Mouse (Mus musculus) heart, postnatal 0 days (tissue): ENCODE data around the gene Phgr1. TPM values are rescaled to one million over a fixed set of nuclear protein-coding genes. Genes with fewer than 3 reads are reported as not detected.
A peak's percentile ranks its signal among the peaks of the same experiment; 100 is the strongest.

ENCODE experiments used
- ATAC-seq: fragments of 200-750 bp; cut with Nextera tagmentation; 2 replicates; pipeline ENCODE4 v1.8.0; 2017; ENCODE audit warnings: low read depth, moderate number of reproducible peaks, moderate library complexity; ENCODE audit not compliant: insufficient read depth
- DNase-seq: peaks from one replicate; pipeline ENCODE4 v3.0.0-alpha.2; 2016; ENCODE audit warnings: low spot score
- H3K27ac ChIP-seq: fragments of 300-500 bp; sonication (generic); 2 replicates; pipeline ENCODE4 v1.5.1; 2014; ENCODE audit warnings: low read depth, mild to moderate bottlenecking
- H3K27me3 ChIP-seq: fragments of 300-500 bp; sonication (generic); 2 replicates; pipeline ENCODE4 v1.6.1; 2014; ENCODE audit warnings: low read length, mixed read lengths; ENCODE audit not compliant: control insufficient read depth, insufficient read depth
- H3K36me3 ChIP-seq: fragments of 300-500 bp; sonication (generic); replicated peaks from 2 replicates; pipeline ENCODE4 v1.6.1; 2014; ENCODE audit warnings: low read length, mixed read lengths; ENCODE audit not compliant: control insufficient read depth, insufficient read depth
- H3K4me1 ChIP-seq: fragments of 300-500 bp; sonication (generic); 2 replicates; pipeline ENCODE4 v1.6.1; 2014; ENCODE audit warnings: antibody characterized with exemption; ENCODE audit not compliant: control insufficient read depth, insufficient read depth
- H3K4me2 ChIP-seq: fragments of 300-500 bp; sonication (generic); 2 replicates; pipeline ENCODE4 v1.6.1; 2014; ENCODE audit warnings: low read depth, mild to moderate bottlenecking, low read length, moderate library complexity
- H3K4me3 ChIP-seq: fragments of 300-500 bp; sonication (generic); 2 replicates; pipeline ENCODE4 v1.5.1; 2014; ENCODE audit warnings: low read depth, low read length
- H3K9ac ChIP-seq: fragments of 300-500 bp; sonication (generic); replicated peaks from 2 replicates; pipeline ENCODE4 v1.6.1; 2014; ENCODE audit warnings: low read depth, low read length, mixed read lengths
- H3K9me3 ChIP-seq: fragments of 300-500 bp; sonication (generic); replicated peaks from 2 replicates; pipeline ENCODE4 v1.6.1; 2016; ENCODE audit warnings: low read length; ENCODE audit not compliant: control insufficient read depth
- CTCF ChIP-seq: IDR thresholded peaks from 2 replicates; pipeline ENCODE4 v1.5.1; 2016; ENCODE audit warnings: antibody characterized with exemption, control low read depth, low read depth
- EP300 ChIP-seq: IDR thresholded peaks from 2 replicates; pipeline ENCODE4 v1.6.1; 2016; ENCODE audit warnings: antibody characterized with exemption, low read depth
- WGBS: fragments of 180-500 bp; shearing (Covaris S2); extraction: QIAGEN DNeasy Blood & Tissue Kit; methylation state at CpG from one replicate; pipeline ENCODE4 v1.1.7; 2014; 5-methylcytosine and 5-hydroxymethylcytosine counted together
- polyA plus RNA-seq: library from polyadenylated mRNA; unstranded; fragments of >200 nt; fragmentation: Nextera tagmentation; extraction: Ambion mirVana; gene quantifications from 2 replicates; pipeline ENCODE4 v1.2.1, GENCODE M21; 2015
- total RNA-seq: library from RNA; depleted of rRNA; stranded (reverse); fragments of >200 nt; gene quantifications from 2 replicates; pipeline ENCODE4 v1.2.3, GENCODE M21; 2014; ENCODE audit warnings: low replicate concordance

Phgr1 gene
- total and polyA plus RNA-seq, 2 experiments from 2014 or later = not detected

DNA sequence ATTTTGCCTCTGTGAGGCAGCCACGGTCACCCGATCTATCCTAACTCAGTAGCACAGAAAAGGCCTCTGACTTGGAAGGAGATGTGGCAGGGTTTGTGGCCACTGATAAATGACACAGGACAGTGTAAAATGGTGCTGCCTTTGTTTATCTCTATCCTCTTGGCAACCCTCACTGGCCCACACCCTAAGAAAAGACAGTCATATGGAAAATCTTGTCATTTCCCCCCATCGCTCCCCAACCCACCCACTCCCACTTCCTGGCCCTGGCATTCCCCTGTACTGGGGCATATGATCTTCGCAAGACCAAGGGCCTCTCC is 19.8 kb upstream of the Phgr1 start:
- H3K27ac ChIP-seq = peak overlapping the region; percentile 87
- ATAC-seq = 0 out of 2 replicates have a peak, but pooled peaks have one; percentile 1

DNA sequence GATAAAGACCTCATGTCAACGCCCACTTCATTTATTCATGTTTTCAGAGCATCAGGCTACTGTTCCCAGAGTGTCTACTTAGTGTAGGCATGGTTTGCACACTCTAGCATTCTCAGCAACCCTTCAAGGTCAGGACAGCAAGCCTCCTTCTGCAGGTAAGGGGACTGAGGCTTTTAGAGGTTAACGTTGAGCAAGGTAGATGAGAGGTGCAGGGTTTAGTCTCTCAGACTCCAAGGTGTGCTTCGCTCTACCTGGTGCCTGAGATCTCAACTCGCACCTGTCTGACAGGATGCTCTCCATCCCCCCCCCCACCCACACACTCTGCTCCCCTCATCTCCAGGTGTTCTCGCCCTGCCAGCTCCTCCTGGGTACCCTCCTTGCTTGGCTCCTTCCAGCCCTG is 18.4 kb upstream of the Phgr1 start:
- peaks cover 24% of the 10 kb centered on the region for H3K36me3 ChIP-seq
- WGBS = 87% methylated on average over 5 of the region's 5 CpGs
- ATAC-seq = no peak

More for the DNA sequence above, 19.8 kb upstream of the Phgr1 start:
- DNase-seq = no peak
- TF ChIP-seq CTCF = no peak
- no peak for TF ChIP-seq EP300
- no peak overlapping the region for H3K4me2 ChIP-seq
- H3K36me3 ChIP-seq = peaks cover 19% of the 10 kb centered on the region
- no peak overlapping the region for H3K4me3 ChIP-seq
- H3K27me3 ChIP-seq = no peaks in the 10 kb centered on the region
- WGBS = 44% methylated on average over 4 of the region's 4 CpGs
- H3K9me3 ChIP-seq = no peaks in the 10 kb centered on the region
- peaks cover 40% of the 10 kb centered on the region for H3K4me1 ChIP-seq
- no peak overlapping the region for H3K9ac ChIP-seq

DNA sequence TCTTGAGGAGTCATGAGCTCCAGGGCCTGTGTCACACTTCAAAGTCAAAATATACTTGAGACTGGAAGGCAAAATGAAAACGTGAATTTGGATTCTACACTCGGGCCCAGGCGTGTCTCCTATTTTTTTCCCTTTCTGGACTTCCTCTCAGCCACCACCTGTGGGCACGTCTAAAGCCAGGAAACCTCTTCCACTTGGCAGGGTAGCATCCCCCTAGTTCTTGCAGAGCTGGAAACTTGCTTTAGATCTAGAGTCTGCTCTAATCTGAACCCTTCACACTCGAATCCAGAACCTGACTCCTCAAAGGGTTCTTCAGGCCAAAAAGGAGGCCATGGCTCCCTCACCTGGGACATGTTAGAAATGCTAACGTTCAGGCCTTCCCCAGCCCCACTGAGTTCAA is 17.2 kb upstream of the Phgr1 start:
- peaks cover 23% of the 10 kb centered on the region for H3K36me3 ChIP-seq
- H3K27me3 ChIP-seq = no peaks in the 10 kb centered on the region
- no peak overlapping the region for H3K9ac ChIP-seq
- TF ChIP-seq EP300 (no peak), CTCF (no peak)
- no peak overlapping the region for H3K4me3 ChIP-seq
- no peak overlapping the region for H3K27ac ChIP-seq
- no peak overlapping the region for H3K4me2 ChIP-seq
- peaks cover 26% of the 10 kb centered on the region for H3K4me1 ChIP-seq
- WGBS = 85% methylated on average over 6 of the region's 6 CpGs
- no peaks in the 10 kb centered on the region for H3K9me3 ChIP-seq
- DNase-seq (no peak), ATAC-seq (no peak)

More for the DNA sequence above, 18.4 kb upstream of the Phgr1 start:
- no peak for DNase-seq
- Histone ChIP-seq H3K9me3 (no peaks in the 10 kb centered on the region), H3K4me3 (no peak overlapping the region), H3K27ac (no peak overlapping the region), H3K9ac (no peak overlapping the region), H3K27me3 (no peaks in the 10 kb centered on the region), H3K4me1 (peaks cover 27% of the 10 kb centered on the region), H3K4me2 (no peak overlapping the region)
- TF ChIP-seq EP300 (no peak), CTCF (no peak)

DNA sequence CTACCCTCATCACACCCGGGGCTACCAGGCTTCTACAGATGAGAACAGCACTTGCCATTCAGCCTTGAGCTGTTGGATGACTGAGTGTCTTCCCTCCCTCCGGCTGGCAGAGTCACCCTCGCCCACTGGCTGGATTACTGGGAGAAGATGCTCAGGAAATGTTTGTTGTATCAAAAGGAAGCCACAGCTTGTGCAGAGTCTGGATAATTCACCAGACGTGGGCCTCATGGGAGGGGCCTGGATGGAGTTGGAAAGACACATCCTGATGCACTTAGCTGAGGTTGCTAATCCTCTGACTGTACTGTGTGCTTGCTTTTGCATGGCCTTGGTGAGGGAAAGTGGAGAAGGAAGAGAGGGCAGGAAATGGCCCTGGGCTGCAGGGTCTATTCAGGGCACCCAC is 16.5 kb upstream of the Phgr1 start:
- Histone ChIP-seq H3K9ac (no peak overlapping the region), H3K4me2 (no peak overlapping the region), H3K4me1 (peaks cover 24% of the 10 kb centered on the region), H3K36me3 (peaks cover 23% of the 10 kb centered on the region), H3K9me3 (no peaks in the 10 kb centered on the region), H3K27ac (no peak overlapping the region), H3K4me3 (no peak overlapping the region), H3K27me3 (no peaks in the 10 kb centered on the region)
- TF ChIP-seq CTCF = no peak
- no peak for TF ChIP-seq EP300
- WGBS = 69% methylated on average over 4 of the region's 4 CpGs
- DNase-seq (no peak), ATAC-seq (no peak)

DNA sequence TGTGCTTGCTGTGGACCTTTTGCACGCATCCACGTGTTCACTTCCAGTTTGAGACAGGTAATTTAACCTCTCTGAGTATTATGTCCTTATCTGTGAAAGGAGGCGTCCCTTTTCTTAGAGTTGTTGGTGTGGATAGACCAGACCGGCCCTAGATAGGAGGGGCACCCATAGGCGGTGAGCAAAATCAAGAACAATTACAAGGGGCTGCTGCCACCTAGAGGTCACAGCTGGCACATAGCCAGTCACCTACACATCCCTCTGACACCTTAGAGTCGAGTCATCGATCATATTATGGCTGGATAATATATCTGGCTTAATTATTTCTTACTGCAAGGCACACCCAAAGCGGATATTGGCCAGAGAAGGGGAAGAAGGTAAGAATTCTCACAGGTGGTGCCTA is 12.7 kb upstream of the Phgr1 start:
- Histone ChIP-seq H3K9ac (no peak overlapping the region), H3K27me3 (no peaks in the 10 kb centered on the region), H3K9me3 (no peaks in the 10 kb centered on the region), H3K27ac (no peak overlapping the region), H3K36me3 (peaks cover 23% of the 10 kb centered on the region), H3K4me3 (no peak overlapping the region), H3K4me2 (no peak overlapping the region), H3K4me1 (peaks cover 40% of the 10 kb centered on the region)
- TF ChIP-seq CTCF = peak; percentile 72
- TF ChIP-seq EP300 = no peak
- ATAC-seq = 0 out of 2 replicates have a peak, but pooled peaks have one; percentile 30
- DNase-seq = no peak
- 8% methylated on average over 8 of the region's 8 CpGs for WGBS

DNA sequence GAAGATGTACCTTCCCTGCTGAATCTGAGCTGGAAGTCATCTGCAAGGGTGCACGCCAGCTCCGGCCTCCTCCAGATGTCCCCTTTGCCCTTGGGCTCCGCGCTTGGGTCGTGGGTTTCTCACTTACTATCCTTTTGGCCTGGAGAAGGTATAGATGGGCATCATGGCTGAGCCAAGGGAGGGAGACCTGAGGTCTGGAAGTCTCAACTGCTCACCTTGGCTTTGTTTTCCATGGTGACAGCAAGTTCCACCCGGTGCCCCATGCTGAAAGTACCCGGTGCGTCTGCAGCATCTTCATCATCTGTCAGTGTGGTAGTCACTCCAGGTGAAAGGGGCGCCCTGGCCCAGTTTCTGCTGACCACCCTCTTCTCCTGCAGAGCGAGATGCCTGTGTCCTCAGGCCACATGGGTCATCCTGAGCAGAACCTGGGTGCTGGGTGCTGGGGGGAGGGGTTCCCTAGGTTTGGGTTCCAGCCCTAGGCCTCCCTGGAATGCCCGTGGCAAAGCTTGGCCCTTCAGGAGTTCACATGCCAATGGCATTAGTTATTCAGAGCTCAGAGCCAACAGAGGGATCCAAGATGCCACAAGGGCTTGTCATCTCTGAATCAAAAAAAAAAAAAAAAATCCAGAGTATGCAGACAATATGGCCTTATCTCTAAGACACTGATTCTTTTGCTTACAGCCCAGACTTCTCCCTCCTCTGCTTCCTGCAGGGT is 12.1 kb upstream of the Phgr1 start:
- Histone ChIP-seq H3K27ac (peak overlapping the region; percentile 93), H3K9ac (no peak overlapping the region), H3K4me2 (no peak overlapping the region), H3K4me3 (no peak overlapping the region), H3K27me3 (no peaks in the 10 kb centered on the region), H3K4me1 (peaks cover 40% of the 10 kb centered on the region), H3K36me3 (peaks cover 23% of the 10 kb centered on the region), H3K9me3 (no peaks in the 10 kb centered on the region)
- 74% methylated on average over 11 of the region's 11 CpGs for WGBS
- DNase-seq = no peak
- TF ChIP-seq CTCF (no peak), EP300 (no peak)
- no peak for ATAC-seq
